Mouse (Mus musculus) adrenal gland, adult 18-20 months (tissue): ENCODE data around the gene Olfr354. TPM values are rescaled to one million over a fixed set of nuclear protein-coding genes. Genes with fewer than 3 reads are reported as not detected.

Source experiments
- DNase-seq, 2 experiments: peaks; one replicate each; pipeline ENCODE4 v3.0.0; 2021 to 2022; ENCODE audit warnings: low spot score in 2 of 2
- long read RNA-seq, 2 experiments: library from polyadenylated mRNA; stranded (forward); transcript quantifications; one replicate each; pipeline ENCODE4 v2.0.0; 2021
- total RNA-seq, 2 experiments: library from RNA; stranded (reverse); gene quantifications; 1 replicate in 1 of 2; 2 replicates in 1 of 2; pipeline ENCODE4 v1.2.3; 2021

Gene Olfr354
- not detected for total RNA-seq
- long read RNA-seq, experiment 1 = 0 reads
- long read RNA-seq, experiment 2 = 0 reads

- no peak for DNase-seq
These were observed at the start of gene Olfr354 for GRCm38 (mm10) chr2:36905380-36905779. Gene Olfr354, plus strand, starts transcription at chr2:36905680.

DNA sequence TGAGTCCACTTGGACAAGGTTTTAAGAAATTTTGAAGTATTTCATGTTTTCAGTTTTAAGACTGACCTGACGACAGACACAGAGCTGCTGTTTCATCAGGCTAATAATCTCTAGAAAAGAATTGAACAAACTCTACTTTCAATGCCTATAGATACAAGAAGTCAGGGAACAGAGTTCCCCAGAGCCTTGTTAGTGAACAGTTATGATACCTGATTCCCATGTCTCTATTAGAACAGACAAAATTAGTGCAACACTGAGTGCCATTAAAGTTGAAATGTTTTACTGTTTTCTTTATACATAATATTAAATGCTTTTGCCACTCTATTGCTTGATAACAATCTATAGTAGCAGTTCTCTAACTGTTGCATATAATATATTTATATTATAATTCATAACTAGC lies 42.9 kb upstream of the Olfr354 start, which contains the start of gene Olfr351:
Gene Olfr351, minus strand, starts transcription at position 101 of the 400 bp plus-strand sequence.
- no peak for DNase-seq

DNA sequence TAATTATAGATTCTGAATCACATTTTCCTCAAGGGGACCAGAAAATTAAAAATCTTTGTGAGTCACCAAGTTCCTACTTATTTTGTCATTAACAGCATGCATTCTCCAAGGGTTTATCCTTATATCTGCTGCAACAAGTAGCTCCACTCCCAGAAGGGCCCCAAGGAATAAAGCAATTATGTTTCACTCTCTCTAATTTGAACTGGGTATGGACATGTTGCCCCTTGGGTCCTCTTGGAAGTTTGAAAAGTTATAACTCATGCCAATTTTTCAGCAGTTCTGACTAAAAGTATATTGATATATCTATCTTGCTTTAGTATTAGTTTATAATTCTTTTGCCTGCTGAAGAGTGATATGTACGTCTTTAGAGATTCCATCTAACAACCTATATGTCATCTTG lies 37.3 kb upstream of the Olfr354 start, which contains the start of gene Olfr352:
Gene Olfr352, plus strand, starts transcription at position 301 of the 400 bp plus-strand sequence.
- DNase-seq = no peak

GRCm38 (mm10) chr2:36892836-36893235 lies 12.6 kb upstream of the Olfr354 start, which contains the start of gene Olfr353:
Gene Olfr353, minus strand, starts transcription at chr2:36892936.
- no peak for DNase-seq

- no peak for DNase-seq
These were observed 8.4 kb upstream of the Olfr354 start for GRCm38 (mm10) chr2:36897114-36897513.

DNA sequence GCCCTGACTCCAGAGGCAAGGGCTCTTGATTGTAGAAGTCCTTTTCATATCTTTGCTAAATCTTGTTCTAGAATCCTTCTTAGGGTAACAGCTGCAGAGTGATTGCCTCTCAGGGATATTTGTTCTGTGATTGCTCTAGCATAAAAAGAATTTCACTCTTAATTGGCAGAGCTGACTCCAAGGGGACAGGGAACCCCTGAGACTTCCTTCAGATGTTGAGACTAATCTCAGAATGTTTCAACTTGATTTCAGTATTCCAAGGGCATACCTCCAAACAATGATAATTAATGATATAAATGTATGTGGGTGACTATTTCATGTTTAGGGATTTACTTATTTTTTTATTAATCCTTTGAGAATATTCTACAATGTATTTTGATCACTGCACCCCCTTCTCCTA lies 23.3 kb downstream of the Olfr354 start, which contains the start of gene Olfr355:
Gene Olfr355, minus strand, starts transcription at position 101 of the 400 bp plus-strand sequence.
- DNase-seq = no peak

- no peak for DNase-seq
These were observed 31.3 kb downstream of the Olfr354 start, which contains the start of gene Olfr356 for GRCm38 (mm10) chr2:36936821-36937220. Gene Olfr356, plus strand, starts transcription at chr2:36937121.

Other genes with a start within 250 kb of the Olfr354 start
- not detected for gene Olfr346, start 219.9 kb upstream of the Olfr354 start, total RNA-seq
- gene Olfr347, start 173.8 kb upstream of the Olfr354 start, total RNA-seq = not detected
- gene Olfr348, start 121.4 kb upstream of the Olfr354 start, total RNA-seq = not detected
- not detected for gene Olfr50, start 115.1 kb upstream of the Olfr354 start, total RNA-seq
- not detected for gene Olfr3, start 88.6 kb upstream of the Olfr354 start, total RNA-seq
- not detected for gene Olfr350, start 59.4 kb upstream of the Olfr354 start, total RNA-seq
- gene Olfr351, start 43.0 kb upstream of the Olfr354 start, total RNA-seq = not detected
- gene Olfr352, start 37.2 kb upstream of the Olfr354 start, total RNA-seq = not detected
- gene Olfr353, start 12.7 kb upstream of the Olfr354 start, total RNA-seq = not detected
- not detected for gene Olfr355, start 23.2 kb downstream of the Olfr354 start, total RNA-seq
- gene Olfr356, start 31.4 kb downstream of the Olfr354 start, total RNA-seq = not detected
- not detected for gene Olfr357, start 88.1 kb downstream of the Olfr354 start, total RNA-seq
- gene Olfr358, start 103.7 kb downstream of the Olfr354 start, total RNA-seq = not detected
- gene Olfr360, start 160.1 kb downstream of the Olfr354 start, total RNA-seq = not detected
- gene Olfr361, start 183.6 kb downstream of the Olfr354 start, total RNA-seq = not detected
- gene Olfr362, start 212.2 kb downstream of the Olfr354 start, total RNA-seq = not detected
- not detected for gene Olfr364-ps1, start 233.6 kb downstream of the Olfr354 start, total RNA-seq